Mouse (Mus musculus) cerebral cortex, adult 2 months (tissue): ENCODE results near the gene Alkal2.

ENCODE experiments used
- WGBS: fragments of 180-500 bp; shearing (Covaris S2); methylation state at CpG from one replicate; pipeline ENCODE4 v1.1.7; 2018; 5-methylcytosine and 5-hydroxymethylcytosine counted together

Gene Alkal2

GRCm38 (mm10) chr12:30922401-30922800 lies 38.3 kb downstream of the Alkal2 start:
- 90% methylated on average over 3 of the region's 3 CpGs for WGBS

GRCm38 (mm10) chr12:30928182-30928581 lies 44.1 kb downstream of the Alkal2 start:
- 91% methylated on average over 6 of the region's 6 CpGs for WGBS

- WGBS, result 89% methylated on average over 2 of the region's 2 CpGs
These were observed 49.2 kb downstream of the Alkal2 start for GRCm38 (mm10) chr12:30933299-30933698.

- 85% methylated on average over 2 of the region's 2 CpGs for WGBS
These were observed 52.8 kb downstream of the Alkal2 start for GRCm38 (mm10) chr12:30936899-30937298.
